Mouse (Mus musculus) left cerebral cortex, postnatal 4 days (tissue): Measurements from ENCODE around the gene Larp4b. TPM values are rescaled to one million over a fixed set of nuclear protein-coding genes. Genes with fewer than 3 reads are reported as not detected.

ENCODE experiments used
- DNase-seq: peaks from one replicate; pipeline ENCODE4 v3.0.0-alpha.2; 2022
- intact Hi-C: fragments of 180-260 bp; cut with DNase I; formaldehyde crosslinking; loops from one replicate; pipeline ENCODE4 v1.15.1; 2025
- total RNA-seq, 2 experiments: library from RNA; stranded (reverse); gene quantifications; 2 replicates each; pipeline ENCODE4 v1.2.3; 2021

Gene Larp4b
- total RNA-seq, 2 experiments from 2014 or later, result 96.7 to 105 TPM

- intact Hi-C loops, result no loop called here
- DNase-seq, result no peak
Observed at GRCm38 (mm10) chr13:9120835-9121542, 27.3 kb downstream of the Larp4b start.

GRCm38 (mm10) chr13:9122045-9122444 lies 28.4 kb downstream of the Larp4b start:
- intact Hi-C loops, result no loop called here
- no peak for DNase-seq

DNA sequence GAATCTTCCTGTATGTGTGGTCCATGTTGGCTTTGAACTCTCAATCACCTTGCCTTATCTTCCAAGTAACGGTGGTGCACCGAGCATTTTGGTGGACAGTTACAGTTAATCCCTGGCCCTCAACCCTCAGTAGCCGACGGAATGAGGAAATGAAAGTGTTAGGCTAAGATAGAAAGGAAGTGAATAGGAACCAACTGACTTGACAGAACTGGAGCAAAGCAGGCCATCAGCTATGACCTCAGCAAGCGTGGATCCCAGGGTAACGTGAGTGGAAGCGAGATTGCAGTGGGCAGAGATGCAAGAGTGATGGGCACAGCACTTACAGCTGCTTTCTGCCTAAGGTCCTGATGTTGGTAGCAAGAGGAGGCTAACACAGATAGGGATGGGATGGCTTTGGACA lies 31.5 kb downstream of the Larp4b start:
- intact Hi-C loops, result no loop called here
- DNase-seq, result no peak

DNA sequence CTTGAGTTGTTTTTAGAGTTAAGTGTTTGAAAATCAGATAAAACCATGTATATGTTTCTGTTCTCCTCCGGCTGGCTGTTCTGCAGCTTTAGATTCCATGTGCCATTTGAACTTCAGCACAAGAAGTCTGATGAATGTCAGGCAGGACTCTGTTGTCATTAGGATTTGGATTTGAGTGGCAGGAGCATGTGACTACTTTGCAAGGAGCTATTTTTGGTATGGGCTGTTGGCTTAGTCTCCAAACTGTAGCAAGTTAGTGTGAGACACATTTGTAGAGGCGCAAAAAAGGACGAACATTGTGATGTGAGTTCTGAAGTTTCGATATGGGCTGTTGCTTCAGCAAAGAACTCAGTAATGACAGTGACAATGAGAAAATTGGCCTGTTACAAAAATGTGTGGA lies 34.0 kb downstream of the Larp4b start:
- no peak for DNase-seq
- intact Hi-C loops, result no loop called here

- DNase-seq, result no peak
- intact Hi-C loops, result no loop called here
Observed at GRCm38 (mm10) chr13:9128707-9129314, 35.1 kb downstream of the Larp4b start.

DNA sequence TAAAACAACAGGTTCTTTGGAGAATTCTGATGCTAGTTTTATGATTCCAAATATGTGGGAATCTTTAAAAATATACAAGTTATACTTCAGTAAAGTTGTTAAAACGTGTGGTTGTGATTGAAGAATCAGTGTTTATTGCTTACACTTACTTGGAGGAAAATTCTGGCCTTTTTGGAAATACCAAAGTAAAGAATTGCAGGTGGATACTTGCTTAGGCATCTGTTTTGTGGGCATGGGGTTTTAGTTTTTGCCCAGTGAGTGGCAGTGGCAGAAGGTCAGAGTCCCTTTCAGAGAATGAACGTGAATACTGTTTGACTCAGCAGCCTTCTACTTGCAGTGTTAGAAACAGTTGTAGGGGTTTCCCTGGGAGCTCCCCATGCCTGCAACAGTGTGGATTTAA lies 40.7 kb downstream of the Larp4b start:
- intact Hi-C loops, result no loop called here
- no peak for DNase-seq

GRCm38 (mm10) chr13:9136088-9136487 lies 42.4 kb downstream of the Larp4b start:
- intact Hi-C loops, result no loop called here
- DNase-seq, result no peak

- intact Hi-C loops, result no loop called here
Observed at GRCm38 (mm10) chr13:9136733-9137132, 43.1 kb downstream of the Larp4b start.

DNA sequence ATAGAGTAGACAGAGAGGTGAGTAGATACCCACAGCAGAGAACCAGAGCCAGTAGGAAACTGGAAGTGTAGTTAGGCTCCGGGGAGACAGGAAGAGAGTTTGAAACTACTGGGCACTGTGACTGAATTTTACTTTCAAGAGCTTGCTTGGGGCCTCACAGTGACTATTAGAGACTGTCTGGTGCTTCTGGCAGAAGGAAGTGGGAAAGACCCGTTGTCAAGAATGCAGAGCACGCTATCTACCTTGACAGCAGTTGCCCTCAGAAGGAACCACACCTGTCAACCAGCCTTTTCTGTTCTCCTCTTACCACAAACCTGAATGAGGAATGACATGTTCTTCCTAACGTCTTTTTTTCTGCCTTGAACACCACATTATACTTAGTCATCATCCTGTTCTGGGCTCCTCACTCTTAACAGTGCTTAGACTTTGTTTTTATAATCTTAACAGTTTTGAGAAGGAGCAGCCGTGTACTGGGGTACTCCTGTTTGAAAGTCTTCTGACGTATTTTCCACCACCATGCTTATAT lies 45.8 kb downstream of the Larp4b start:
- intact Hi-C loops, result no loop called here
- no peak for DNase-seq

More at GRCm38 (mm10) chr13:9136733-9137132, 43.1 kb downstream of the Larp4b start:
- DNase-seq, result no peak

GRCm38 (mm10) chr13:9140204-9140603 lies 46.5 kb downstream of the Larp4b start:
- no peak for DNase-seq
- intact Hi-C loops, result loop anchor here (10.0 kb wide), 1 partner anchor 165 kb away; no protein-coding TSS in a partner anchor

- intact Hi-C loops, result loop anchor here (10.0 kb wide), 1 partner anchor 168 kb away; no protein-coding TSS in a partner anchor
- no peak for DNase-seq
Observed at GRCm38 (mm10) chr13:9142371-9142770, 48.7 kb downstream of the Larp4b start.

DNA sequence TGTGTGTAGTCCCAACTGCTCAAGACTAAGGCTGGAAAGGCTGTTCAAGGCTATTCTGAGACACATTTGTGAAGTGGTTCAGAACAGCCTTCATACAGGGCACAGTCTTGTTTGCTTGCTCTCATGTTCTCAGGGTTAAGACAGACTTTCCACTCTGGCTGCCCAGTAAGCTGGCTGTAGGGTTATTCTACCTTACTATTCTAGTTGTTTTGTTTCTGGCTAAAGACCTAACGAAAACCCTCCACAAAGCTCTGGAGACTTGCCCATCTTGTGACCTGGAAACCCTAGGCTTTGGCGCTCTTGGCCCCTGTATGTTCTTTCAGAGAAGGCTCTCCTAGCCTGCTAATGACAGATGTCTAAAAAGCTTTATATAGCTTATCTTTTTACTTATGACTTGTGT lies 55.1 kb downstream of the Larp4b start:
- intact Hi-C loops, result loop anchor here (10.0 kb wide), 1 partner anchor 174 kb away; no protein-coding TSS in a partner anchor

GRCm38 (mm10) chr13:9149473-9150217 lies 56.0 kb downstream of the Larp4b start:
- intact Hi-C loops, result loop anchor here (10.0 kb wide), 1 partner anchor 175 kb away; no protein-coding TSS in a partner anchor
- DNase-seq, result no peak

More for the DNA sequence above, 55.1 kb downstream of the Larp4b start:
- DNase-seq, result no peak

DNA sequence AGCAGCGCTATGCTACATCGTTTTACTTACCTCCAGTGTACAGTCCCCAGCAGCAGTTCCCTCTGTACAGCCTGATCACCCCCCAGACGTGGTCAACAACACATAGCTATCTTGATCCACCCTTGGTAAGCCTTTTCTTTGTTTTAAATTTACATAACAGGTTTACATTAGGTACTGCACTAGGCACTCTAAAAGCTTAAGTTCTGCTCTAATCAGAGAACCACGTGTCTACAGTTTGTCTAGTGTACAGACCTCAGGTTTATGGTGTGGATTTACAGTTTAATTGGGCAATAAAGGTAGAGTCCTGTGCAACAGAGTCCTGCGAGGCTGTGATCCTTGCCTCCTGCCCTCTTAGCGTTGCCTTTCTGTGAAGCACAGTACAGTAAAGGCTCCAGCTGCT lies 57.4 kb downstream of the Larp4b start:
- intact Hi-C loops, result no loop called here
- no peak for DNase-seq

- DNase-seq, result no peak
- intact Hi-C loops, result no loop called here
Observed at GRCm38 (mm10) chr13:9151619-9152018, 57.9 kb downstream of the Larp4b start.

DNA sequence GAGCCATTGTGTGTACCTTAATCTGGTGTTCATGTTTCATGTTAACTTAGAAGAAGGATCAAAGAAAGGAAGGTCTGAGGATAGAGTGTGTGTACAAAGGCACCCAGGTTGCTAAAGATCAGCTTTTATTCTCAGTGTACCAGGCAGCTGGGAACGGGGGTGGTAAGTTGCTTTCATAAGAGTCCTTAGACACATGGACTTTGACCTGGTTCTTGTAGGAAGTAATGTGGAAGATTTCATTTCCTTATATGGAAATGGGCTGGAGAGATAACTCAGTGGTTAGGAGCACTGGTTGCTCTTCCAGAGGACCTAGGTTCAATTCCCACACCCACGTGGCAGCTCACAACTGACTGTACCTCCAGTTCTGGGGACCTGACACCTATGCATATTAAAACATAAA lies 58.6 kb downstream of the Larp4b start:
- intact Hi-C loops, result no loop called here
- no peak for DNase-seq

- intact Hi-C loops, result no loop called here
Observed at GRCm38 (mm10) chr13:9153803-9154202, 60.1 kb downstream of the Larp4b start.

GRCm38 (mm10) chr13:9159282-9159681 lies 65.6 kb downstream of the Larp4b start:
- intact Hi-C loops, result no loop called here
- no peak for DNase-seq

More at GRCm38 (mm10) chr13:9153803-9154202, 60.1 kb downstream of the Larp4b start:
- no peak for DNase-seq

- DNase-seq, result no peak
- intact Hi-C loops, result no loop called here
Observed at GRCm38 (mm10) chr13:9162888-9163287, 69.2 kb downstream of the Larp4b start.

DNA sequence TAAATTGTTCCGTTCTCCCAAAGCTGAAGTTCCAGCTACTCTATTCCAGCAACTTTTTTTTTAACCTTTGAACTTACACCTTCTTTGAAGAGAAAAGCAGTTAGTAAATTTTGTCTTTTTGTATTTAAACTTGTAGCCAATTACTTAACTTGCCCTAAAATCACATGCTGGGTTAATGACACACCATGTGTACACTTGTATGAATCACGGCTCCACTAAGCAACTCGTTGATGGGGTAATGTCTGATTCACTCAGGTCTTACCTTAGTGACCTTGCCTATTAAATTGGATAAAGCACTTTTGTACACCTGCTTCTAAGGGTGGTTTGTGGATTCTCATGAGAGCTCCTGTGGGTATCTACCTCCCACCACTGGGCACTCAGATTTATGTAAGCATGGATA lies 74.2 kb downstream of the Larp4b start:
- intact Hi-C loops, result no loop called here

DNA sequence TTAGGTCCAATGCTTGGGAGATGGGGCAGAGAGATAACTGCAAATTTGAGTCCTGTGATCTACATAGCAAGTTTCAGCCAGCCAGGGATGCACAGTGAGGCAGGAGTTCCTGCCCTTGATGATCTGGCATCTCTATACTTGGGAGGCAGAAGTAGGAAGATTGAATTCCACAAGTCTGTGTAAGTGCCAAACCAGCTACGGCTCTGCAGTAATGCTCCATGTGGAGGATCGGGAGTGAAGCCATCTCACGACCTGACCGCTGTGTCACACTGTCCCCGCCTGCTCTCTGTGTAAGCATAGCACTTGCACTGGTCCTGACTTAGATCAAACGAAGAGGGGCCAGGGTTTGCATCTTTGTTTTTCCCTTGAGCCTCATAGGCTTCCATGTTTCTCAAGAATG lies 75.9 kb downstream of the Larp4b start:
- DNase-seq, result no peak
- intact Hi-C loops, result no loop called here

More for the DNA sequence above, 74.2 kb downstream of the Larp4b start:
- DNase-seq, result no peak
